Mouse (Mus musculus): ENCODE results near the gene Fam25c.
"Not testable (repeated sequence)": the region's sequence is repeated elsewhere in the genome, so short reads cannot be mapped to it uniquely, and the experiment has no call there.

Fam25c gene

GRCm38 (mm10) chr14:34327618-34328017 is 27.6 kb downstream of the Fam25c start:
- DNase-seq (ENCODE audit: low spot score), result no peak

GRCm38 (mm10) chr14:34326606-34327005 is 28.6 kb downstream of the Fam25c start:
- no peak for DNase-seq (ENCODE audit: low spot score)

- DNase-seq (ENCODE audit: low spot score), result no peak
Measured at GRCm38 (mm10) chr14:34323576-34324085, 31.6 kb downstream of the Fam25c start.

- no peak for DNase-seq (ENCODE audit: low spot score)
Measured at GRCm38 (mm10) chr14:34318113-34318512, 37.1 kb downstream of the Fam25c start.

- no peak for DNase-seq (ENCODE audit: low spot score)
Measured at GRCm38 (mm10) chr14:34317431-34317830, 37.8 kb downstream of the Fam25c start.

GRCm38 (mm10) chr14:34316346-34316745 is 38.9 kb downstream of the Fam25c start:
- DNase-seq (ENCODE audit: low spot score), result no peak

- DNase-seq (ENCODE audit: low spot score), result no peak
Measured at GRCm38 (mm10) chr14:34314796-34315195, 40.4 kb downstream of the Fam25c start.

- DNase-seq (ENCODE audit: low spot score), result not testable (repeated sequence)
Measured at GRCm38 (mm10) chr14:34314383-34314782, 40.9 kb downstream of the Fam25c start.

- DNase-seq (ENCODE audit: low spot score), result no peak
Measured at GRCm38 (mm10) chr14:34313612-34314011, 41.6 kb downstream of the Fam25c start.

- no peak for DNase-seq (ENCODE audit: low spot score)
Measured at GRCm38 (mm10) chr14:34312339-34313048, 42.7 kb downstream of the Fam25c start.

- DNase-seq (ENCODE audit: low spot score), result no peak
Measured at GRCm38 (mm10) chr14:34311691-34312090, 43.5 kb downstream of the Fam25c start.

- DNase-seq (ENCODE audit: low spot score), result peak; percentile 72
Measured at GRCm38 (mm10) chr14:34311021-34311631, 44.1 kb downstream of the Fam25c start.

GRCm38 (mm10) chr14:34310234-34310965 is 44.8 kb downstream of the Fam25c start, which contains the start of the genes Shld2 and Glud1:
Gene Shld2, minus strand, starts transcription at chr14:34310493.
Gene Glud1, plus strand, starts transcription at chr14:34310727.
- DNase-seq (ENCODE audit: low spot score), result peak; percentile 98

GRCm38 (mm10) chr14:34309907-34310233 is 45.4 kb downstream of the Fam25c start:
- no peak for DNase-seq (ENCODE audit: low spot score)

- DNase-seq (ENCODE audit: low spot score), result no peak
Measured at GRCm38 (mm10) chr14:34309266-34309665, 46.0 kb downstream of the Fam25c start.

GRCm38 (mm10) chr14:34303265-34303680 is 52.0 kb downstream of the Fam25c start:
- DNase-seq (ENCODE audit: low spot score), result no peak

- no peak for DNase-seq (ENCODE audit: low spot score)
Measured at GRCm38 (mm10) chr14:34302681-34303242, 52.5 kb downstream of the Fam25c start.
